ENCODE assay signal across 15 mouse cellular contexts in genomic region chr6:92968216-92968615, GRCm38 (mm10). TPM values are rescaled to one million over a fixed set of nuclear protein-coding genes. Genes with fewer than 3 reads are reported as not detected.
DNase-seq lines count a peak whose midpoint lies in the region; ATAC-seq lines count a peak whose summit lies in the region.
"Had no signal": no experiment of that assay in that cellular context is flagged by ENCODE, and none has a peak within 500 bp of the region (broad histone marks: within the 10 kb centered on the region; RNA-seq: fewer than 3 reads in every experiment).

No protein-coding gene starts in this region.

- no peak overlapping the region for H3K4me2 ChIP-seq in heart, embryonic 12.5 days
- no peak overlapping the region for H3K4me2 ChIP-seq in heart, embryonic 15.5 days
- H3K4me2 ChIP-seq: embryonic facial prominence, embryonic 15.5 days had no signal

- 0 out of 2 replicates have a peak, but pooled peaks cover 3% of the 10 kb centered on the region for H3K36me3 ChIP-seq in heart, embryonic 12.5 days
- H3K36me3 ChIP-seq in heart, embryonic 15.5 days = no peaks in the 10 kb centered on the region
- H3K36me3 ChIP-seq: embryonic facial prominence, embryonic 15.5 days had no signal

- H3K27me3 ChIP-seq in heart, embryonic 12.5 days (replicated peaks) = no peaks in the 10 kb centered on the region
- no peaks in the 10 kb centered on the region for H3K27me3 ChIP-seq in heart, embryonic 15.5 days
- H3K27me3 ChIP-seq: CH12.LX; embryonic facial prominence, embryonic 15.5 days had no signal

- no peak overlapping the region for H3K9ac ChIP-seq in heart, embryonic 12.5 days
- H3K9ac ChIP-seq in heart, embryonic 15.5 days = no peak overlapping the region
- H3K9ac ChIP-seq: embryonic facial prominence, embryonic 15.5 days had no signal

- DNase-seq in heart, adult 18-20 months = peak; percentile 52 to 76
- DNase-seq in adipocyte (ENCODE audit: low spot score) = peak; percentile 69
- DNase-seq in kidney, postnatal 4 days = peak; percentile 4 to 19
- no peak for DNase-seq in right cerebral cortex, adult 2 months (ENCODE audit: low spot score in 2 of 2)
- DNase-seq in urinary bladder, adult 18-20 months (ENCODE audit: low spot score in 2 of 2) = no peak
- no peak for DNase-seq in left cerebral cortex, adult 11 months (ENCODE audit: low spot score)
- DNase-seq: cerebellum, adult 9-10 months; liver; retina, postnatal 1 day; thymus, adult 18-20 months had no signal

- 62% methylated on average over 3 of the region's 3 CpGs for WGBS in heart, embryonic 12.5 days
- 45% methylated on average over 3 of the region's 3 CpGs for WGBS in heart, embryonic 15.5 days

- ATAC-seq in heart, embryonic 12.5 days (ENCODE audit: insufficient number of reproducible peaks, low FRiP score) = no peak
- ATAC-seq in heart, embryonic 15.5 days (replicated peaks; ENCODE audit: insufficient number of reproducible peaks, insufficient read depth, low FRiP score, low read depth) = 0 out of 2 replicates have a peak, but pooled peaks have one; percentile 31
- ATAC-seq: forebrain, embryonic 16.5 days had no signal

- 0 out of 2 replicates have a peak, but pooled peaks cover 3% of the 10 kb centered on the region for H3K4me1 ChIP-seq in heart, embryonic 12.5 days (replicated peaks)
- H3K4me1 ChIP-seq in heart, embryonic 15.5 days (replicated peaks) = 0 out of 2 replicates have a peak, but pooled peaks cover 2% of the 10 kb centered on the region

- no peak overlapping the region for H3K27ac ChIP-seq in heart, embryonic 12.5 days (ENCODE audit: poor library complexity, severe bottlenecking)
- peak overlapping the region; percentile 16; the same call in 1 of the 2 replicates for H3K27ac ChIP-seq in heart, embryonic 15.5 days

- H3K9me3 ChIP-seq in heart, embryonic 12.5 days (replicated peaks) = no peaks in the 10 kb centered on the region; the same call in 1 of the 2 replicates
- no peaks in the 10 kb centered on the region for H3K9me3 ChIP-seq in heart, embryonic 15.5 days (replicated peaks)
- H3K9me3 ChIP-seq: embryonic facial prominence, embryonic 15.5 days had no signal

- no peak overlapping the region for H3K4me3 ChIP-seq in heart, embryonic 12.5 days
- no peak overlapping the region for H3K4me3 ChIP-seq in heart, embryonic 15.5 days
- H3K4me3 ChIP-seq: embryonic facial prominence, embryonic 15.5 days had no signal

RNA-seq across cellular contexts. Expression of gene Adamts9, which starts 24.9 kb away (rescaled TPM):
- 10 to 100 TPM; 11.6 to 13.9 TPM for total RNA-seq in heart, adult 18-20 months (2021)
- 6.4 and 7.0 TPM in 2 replicates for polyA plus RNA-seq in heart, embryonic 12.5 days (2016; fragmentation: Nextera tagmentation; extraction: Ambion mirVana)
- 6.5 and 7.4 TPM in 2 replicates for polyA plus RNA-seq in heart, embryonic 15.5 days (2015; fragmentation: Nextera tagmentation; extraction: Ambion mirVana)
- total RNA-seq: CH12.LX had no signal

Comparison
In these comparisons a context has a peak if more than half of its experiments do, and no peak if none do; other contexts are left out.
1. DNase-seq: peak in heart, adult 18-20 months (2 of 2), adipocyte (single experiment) and kidney, postnatal 4 days (2 of 2); none in right cerebral cortex, adult 2 months (0 of 2), urinary bladder, adult 18-20 months (0 of 2) and left cerebral cortex, adult 11 months (single experiment).